ENCODE assay signal across 8 mouse cellular contexts in genomic region chr17:34587814-34588213, GRCm38 (mm10). TPM values are rescaled to one million over a fixed set of nuclear protein-coding genes. Genes with fewer than 3 reads are reported as not detected.
A peak's percentile ranks its signal among the peaks of the same experiment; 100 is the strongest.
DNase-seq lines count a peak whose midpoint lies in the region; ATAC-seq and TF ChIP-seq lines count a peak whose summit lies in the region.

No protein-coding gene starts in this region.

- H3K4me3 ChIP-seq in erythroblast, embryonic 14.5 days (replicated peaks), result peak overlapping the region; percentile 91
- peak overlapping the region; percentile 94 for H3K4me3 ChIP-seq in testis, adult 2 months (ENCODE audit: control insufficient read depth, low read depth, low read length)
- H3K4me3 ChIP-seq in liver, embryonic 11.5 days (ENCODE audit: low read depth, low read length), result peak overlapping the region; percentile 91

- H3K27ac ChIP-seq in testis, adult 2 months (ENCODE audit: control insufficient read depth, insufficient read depth, low read depth, low read length), result peak overlapping the region; percentile 85
- H3K27ac ChIP-seq in liver, embryonic 11.5 days (ENCODE audit: low read depth, low read length), result peak overlapping the region; percentile 72

- no peaks in the 10 kb centered on the region for H3K9me3 ChIP-seq in erythroblast, embryonic 14.5 days (ENCODE audit: control insufficient read depth, low read length)
- no peaks in the 10 kb centered on the region for H3K9me3 ChIP-seq in liver, embryonic 11.5 days (ENCODE audit: control insufficient read depth, low read length)

- peak overlapping the region; percentile 100 for H3K4me2 ChIP-seq in liver, embryonic 11.5 days

- no peak for ATAC-seq in erythroblast, adult 5-6 weeks (replicated peaks; ENCODE audit: low FRiP score, poor library complexity, severe bottlenecking)
- peak; percentile 7; the same call in 1 of the 2 replicates for ATAC-seq in liver, embryonic 11.5 days (replicated peaks; ENCODE audit: low FRiP score)

- no peak for TF ChIP-seq POLR2A in testis, adult 2 months (IDR thresholded peaks at IDR 0.05; ENCODE audit: control insufficient read depth, low read depth, low read length)

- peaks cover 61% of the 10 kb centered on the region for H3K4me1 ChIP-seq in erythroblast, embryonic 14.5 days (ENCODE audit: control insufficient read depth)
- H3K4me1 ChIP-seq in testis, adult 2 months (ENCODE audit: control insufficient read depth, insufficient read depth, low read length), result peaks cover 61% of the 10 kb centered on the region
- H3K4me1 ChIP-seq in liver, embryonic 11.5 days (replicated peaks; ENCODE audit: control insufficient read depth, insufficient read depth, low read length), result peaks cover 45% of the 10 kb centered on the region

- peaks cover 26% of the 10 kb centered on the region for H3K27me3 ChIP-seq in erythroblast, embryonic 14.5 days (ENCODE audit: control insufficient read depth)
- H3K27me3 ChIP-seq in testis, adult 2 months (ENCODE audit: control insufficient read depth, insufficient read depth, low read length), result 0 out of 2 replicates have a peak, but pooled peaks cover 2% of the 10 kb centered on the region
- no peaks in the 10 kb centered on the region for H3K27me3 ChIP-seq in liver, embryonic 11.5 days (replicated peaks; ENCODE audit: control insufficient read depth, insufficient read depth, low read length)

- H3K9ac ChIP-seq in liver, embryonic 11.5 days (ENCODE audit: low read depth, low read length), result peak overlapping the region; percentile 81

- TF ChIP-seq CTCF in testis, adult 2 months (IDR thresholded peaks at IDR 0.05; ENCODE audit: control insufficient read depth, insufficient read depth, insufficient replicate concordance, low read depth, low read length), result no peak

- 3% methylated on average over 19 of the region's 19 CpGs for WGBS in liver, embryonic 11.5 days

- no peaks in the 10 kb centered on the region for H3K36me3 ChIP-seq in erythroblast, embryonic 14.5 days (ENCODE audit: control insufficient read depth)
- H3K36me3 ChIP-seq in testis, adult 2 months (ENCODE audit: control insufficient read depth, insufficient read depth, low read length), result no peaks in the 10 kb centered on the region
- no peaks in the 10 kb centered on the region for H3K36me3 ChIP-seq in liver, embryonic 11.5 days (ENCODE audit: control insufficient read depth, insufficient read depth, low read length)

- intact Hi-C loops in left cerebral cortex, postnatal 36 days (cut with DNase I), result loop anchor here (2.0 kb wide), 1 partner anchor 17 kb away; the partner anchor contains the start of gene Agpat1

- DNase-seq in testis, postnatal 14 days (ENCODE audit: low spot score), result no peak
- no peak for DNase-seq in liver, embryonic 11.5 days (ENCODE audit: low spot score)
- no peak for DNase-seq in embryo, embryonic 11 days
- DNase-seq in cerebellum, postnatal 36 days, result no peak
- no peak for DNase-seq in left cerebral cortex, postnatal 36 days (ENCODE audit: low spot score in 2 of 2)

RNA-seq across cellular contexts. Expression of gene Gpsm3, which starts 1.8 kb away (rescaled TPM):
- polyA plus RNA-seq in erythroblast, embryonic 14.5 days (2012), result 1.2 and 1.3 TPM in 2 replicates
- total RNA-seq in erythroblast, adult 5-6 weeks (2015; ENCODE audit: low replicate concordance), result 69.6 and 82.3 TPM in 2 replicates
- 11.6 and 21.3 TPM in 2 replicates for total RNA-seq in erythroblast, adult 5-6 weeks (2017; ENCODE audit: low replicate concordance)
- 1.7 and 1.9 TPM in 2 replicates for polyA plus RNA-seq in testis, adult 2 months (2012; rRNA removed)
- polyA plus RNA-seq in liver, embryonic 11.5 days (2014; fragmentation: Nextera tagmentation; extraction: Ambion mirVana), result 18.5 and 19.8 TPM in 2 replicates
- 1 to 10 TPM; 2.6 to 2.9 TPM for total RNA-seq in left cerebral cortex, postnatal 36 days (2021)

RNA-seq across cellular contexts. Expression of gene Pbx2, which starts 3.3 kb away (rescaled TPM):
- polyA plus RNA-seq in erythroblast, embryonic 14.5 days (2012), result 11.4 and 11.5 TPM in 2 replicates
- total RNA-seq in erythroblast, adult 5-6 weeks (2015; ENCODE audit: low replicate concordance), result 8.4 and 10.4 TPM in 2 replicates
- 5.5 and 5.9 TPM in 2 replicates for total RNA-seq in erythroblast, adult 5-6 weeks (2017; ENCODE audit: low replicate concordance)
- 9.6 and 11.2 TPM in 2 replicates for polyA plus RNA-seq in testis, adult 2 months (2012; rRNA removed)
- 10.4 and 11.4 TPM in 2 replicates for polyA plus RNA-seq in liver, embryonic 11.5 days (2014; fragmentation: Nextera tagmentation; extraction: Ambion mirVana)
- total RNA-seq in left cerebral cortex, postnatal 36 days (2021), result 10 to 100 TPM; 53.2 to 58.4 TPM

RNA-seq across cellular contexts. Expression of gene Ager, which starts 9.8 kb away (rescaled TPM):
- 0.33 and 0.46 TPM in 2 replicates for polyA plus RNA-seq in erythroblast, embryonic 14.5 days (2012)
- 0.84 TPM in 1 of 2 replicates, not detected in the other for total RNA-seq in erythroblast, adult 5-6 weeks (2015; ENCODE audit: low replicate concordance)
- 0.26 and 1.7 TPM in 2 replicates for total RNA-seq in erythroblast, adult 5-6 weeks (2017; ENCODE audit: low replicate concordance)
- 0.43 and 0.66 TPM in 2 replicates for polyA plus RNA-seq in testis, adult 2 months (2012; rRNA removed)
- polyA plus RNA-seq in liver, embryonic 11.5 days (2014; fragmentation: Nextera tagmentation; extraction: Ambion mirVana), result 1.3 and 1.7 TPM in 2 replicates
- total RNA-seq in left cerebral cortex, postnatal 36 days (2021), result under 1 TPM; 0.30 to 0.75 TPM

RNA-seq across cellular contexts. Expression of gene Rnf5, which starts 15.7 kb away (rescaled TPM):
- polyA plus RNA-seq in erythroblast, embryonic 14.5 days (2012), result 16.2 and 16.8 TPM in 2 replicates
- total RNA-seq in erythroblast, adult 5-6 weeks (2015; ENCODE audit: low replicate concordance), result 22.2 and 30.2 TPM in 2 replicates
- total RNA-seq in erythroblast, adult 5-6 weeks (2017; ENCODE audit: low replicate concordance), result 4.1 and 6.1 TPM in 2 replicates
- polyA plus RNA-seq in testis, adult 2 months (2012; rRNA removed), result 56.6 and 63.4 TPM in 2 replicates
- polyA plus RNA-seq in liver, embryonic 11.5 days (2014; fragmentation: Nextera tagmentation; extraction: Ambion mirVana), result 109 TPM in 2 replicates
- total RNA-seq in left cerebral cortex, postnatal 36 days (2021), result 10 to 100 TPM; 66.9 to 72.0 TPM

RNA-seq across cellular contexts. Expression of gene Agpat1, which starts 16.2 kb away (rescaled TPM):
- polyA plus RNA-seq in erythroblast, embryonic 14.5 days (2012), result 16.1 and 18.7 TPM in 2 replicates
- total RNA-seq in erythroblast, adult 5-6 weeks (2015; ENCODE audit: low replicate concordance), result 9.6 and 16.5 TPM in 2 replicates
- 8.2 and 12.4 TPM in 2 replicates for total RNA-seq in erythroblast, adult 5-6 weeks (2017; ENCODE audit: low replicate concordance)
- polyA plus RNA-seq in testis, adult 2 months (2012; rRNA removed), result 891 and 908 TPM in 2 replicates
- polyA plus RNA-seq in liver, embryonic 11.5 days (2014; fragmentation: Nextera tagmentation; extraction: Ambion mirVana), result 57.2 and 64.8 TPM in 2 replicates
- 100 to 1,000 TPM; 161 to 177 TPM for total RNA-seq in left cerebral cortex, postnatal 36 days (2021)
